11 mouse cellular contexts compared by ENCODE assay signal in the genomic region with DNA sequence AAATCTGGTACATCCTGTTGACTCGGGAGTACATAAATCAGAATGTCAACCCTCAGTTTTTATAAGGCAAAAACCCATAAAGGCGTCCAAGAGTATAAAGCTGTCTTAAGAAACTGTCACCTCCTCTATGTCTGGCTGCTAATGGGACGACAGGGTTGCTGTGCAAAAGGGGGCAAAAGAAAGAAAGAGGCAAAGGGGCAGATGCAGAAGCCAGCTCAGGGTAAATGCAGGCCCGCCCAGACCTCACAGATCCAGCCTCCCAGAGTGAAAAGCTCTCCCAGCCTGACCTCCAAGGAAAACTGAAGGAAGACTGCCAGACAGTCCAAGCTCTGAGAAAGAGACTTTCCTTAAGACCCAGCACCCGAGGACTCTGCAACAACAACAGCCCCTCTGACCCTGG.
DNase-seq lines count a peak whose midpoint lies in the region; ATAC-seq lines count a peak whose summit lies in the region.
"Had no signal": no experiment of that assay in that cellular context is flagged by ENCODE, and none has a peak within 500 bp of the region (broad histone marks: within the 10 kb centered on the region; RNA-seq: fewer than 3 reads in every experiment).

No protein-coding gene starts in this region.

- no peak overlapping the region for H3K4me3 ChIP-seq in forebrain, embryonic 10.5 days
- no peak overlapping the region for H3K4me3 ChIP-seq in forebrain, embryonic 11.5 days (ENCODE audit: low read depth, low read length)
- H3K4me3 ChIP-seq in midbrain, embryonic 10.5 days: no peak overlapping the region
- H3K4me3 ChIP-seq in midbrain, embryonic 15.5 days: no peak overlapping the region
- no peak overlapping the region for H3K4me3 ChIP-seq in stomach, embryonic 14.5 days (ENCODE audit: low read depth, low read length)
- H3K4me3 ChIP-seq: heart, embryonic 12.5 days had no signal

- no peak for ATAC-seq in forebrain, embryonic 11.5 days (replicated peaks; ENCODE audit: low FRiP score)
- no peak for ATAC-seq in midbrain, embryonic 15.5 days (replicated peaks)
- ATAC-seq in stomach, embryonic 14.5 days (ENCODE audit: insufficient number of reproducible peaks, insufficient read depth, low FRiP score, low read depth): no peak

- intact Hi-C loops in left cerebral cortex, postnatal 4 days (cut with DNase I): no loop called here

- no peaks in the 10 kb centered on the region; the same call in 1 of the 2 replicates for H3K9me3 ChIP-seq in forebrain, embryonic 10.5 days
- no peaks in the 10 kb centered on the region for H3K9me3 ChIP-seq in forebrain, embryonic 11.5 days (ENCODE audit: control insufficient read depth, low read length)
- H3K9me3 ChIP-seq in midbrain, embryonic 10.5 days (replicated peaks): no peaks in the 10 kb centered on the region
- no peaks in the 10 kb centered on the region for H3K9me3 ChIP-seq in midbrain, embryonic 15.5 days
- no peaks in the 10 kb centered on the region for H3K9me3 ChIP-seq in stomach, embryonic 14.5 days (ENCODE audit: control insufficient read depth, low read depth, low read length)
- H3K9me3 ChIP-seq: heart, embryonic 12.5 days had no signal

- WGBS in forebrain, embryonic 10.5 days: 59% methylated on average over 5 of the region's 5 CpGs
- WGBS in forebrain, embryonic 11.5 days: 47% methylated on average over 5 of the region's 5 CpGs
- 58% methylated on average over 5 of the region's 5 CpGs for WGBS in midbrain, embryonic 10.5 days
- WGBS in midbrain, embryonic 15.5 days: 32% methylated on average over 5 of the region's 5 CpGs
- 33% methylated on average over 5 of the region's 5 CpGs for WGBS in stomach, embryonic 14.5 days

- H3K4me1 ChIP-seq in forebrain, embryonic 10.5 days: peaks cover 79% of the 10 kb centered on the region
- peaks cover 13% of the 10 kb centered on the region for H3K4me1 ChIP-seq in forebrain, embryonic 11.5 days (replicated peaks; ENCODE audit: control insufficient read depth, insufficient read depth, low read length)
- H3K4me1 ChIP-seq in midbrain, embryonic 10.5 days: peaks cover 60% of the 10 kb centered on the region
- H3K4me1 ChIP-seq in midbrain, embryonic 15.5 days: peaks cover 36% of the 10 kb centered on the region
- peaks cover 11% of the 10 kb centered on the region; the same call in 1 of the 2 replicates for H3K4me1 ChIP-seq in stomach, embryonic 14.5 days (ENCODE audit: control insufficient read depth, insufficient read depth, low read length)

- no peak overlapping the region for H3K9ac ChIP-seq in forebrain, embryonic 11.5 days (ENCODE audit: low read length)
- H3K9ac ChIP-seq in midbrain, embryonic 15.5 days: no peak overlapping the region
- no peak overlapping the region for H3K9ac ChIP-seq in stomach, embryonic 14.5 days (replicated peaks; ENCODE audit: low read depth, low read length)
- H3K9ac ChIP-seq: heart, embryonic 12.5 days had no signal

- no peak for DNase-seq in forebrain, embryonic 10.5 days (ENCODE audit: extremely low spot score, low spot score)
- no peak for DNase-seq in forebrain, embryonic 11.5 days (ENCODE audit: low spot score)
- no peak for DNase-seq in midbrain, embryonic 10.5 days (ENCODE audit: low spot score)
- DNase-seq in kidney, postnatal 10 days: peak; percentile 37
- DNase-seq in left cerebral cortex, postnatal 4 days: no peak
- no peak for DNase-seq in c-Kit-positive CD71-positive TER-119-positive erythroid progenitor cells, embryonic 14.5 days (ENCODE audit: low spot score)
- DNase-seq: adrenal gland, adult 8-10 months; cerebellum, postnatal 25 days had no signal

- H3K4me2 ChIP-seq in forebrain, embryonic 11.5 days (ENCODE audit: low read depth, low read length, severe bottlenecking): no peak overlapping the region
- H3K4me2 ChIP-seq in midbrain, embryonic 15.5 days: no peak overlapping the region
- H3K4me2 ChIP-seq in stomach, embryonic 14.5 days (replicated peaks; ENCODE audit: low read depth, low read length): no peak overlapping the region
- H3K4me2 ChIP-seq: heart, embryonic 12.5 days had no signal

- H3K27ac ChIP-seq in forebrain, embryonic 10.5 days: 0 out of 2 replicates have a peak overlapping the region, but pooled peaks have one; percentile 40
- H3K27ac ChIP-seq in forebrain, embryonic 11.5 days (ENCODE audit: low read depth, low read length): no peak overlapping the region
- H3K27ac ChIP-seq in midbrain, embryonic 10.5 days (replicated peaks): peak overlapping the region; percentile 59
- no peak overlapping the region for H3K27ac ChIP-seq in midbrain, embryonic 15.5 days
- peak overlapping the region; percentile 69 for H3K27ac ChIP-seq in stomach, embryonic 14.5 days (ENCODE audit: low read length)

- H3K36me3 ChIP-seq in forebrain, embryonic 10.5 days (replicated peaks): peaks cover 38% of the 10 kb centered on the region
- H3K36me3 ChIP-seq in forebrain, embryonic 11.5 days (ENCODE audit: control insufficient read depth, insufficient read depth, low read length): no peaks in the 10 kb centered on the region; the same call in 1 of the 2 replicates
- H3K36me3 ChIP-seq in midbrain, embryonic 10.5 days: peaks cover 34% of the 10 kb centered on the region
- H3K36me3 ChIP-seq in midbrain, embryonic 15.5 days (replicated peaks): no peaks in the 10 kb centered on the region
- no peaks in the 10 kb centered on the region for H3K36me3 ChIP-seq in stomach, embryonic 14.5 days (ENCODE audit: control insufficient read depth, insufficient read depth, low read length)
- H3K36me3 ChIP-seq: heart, embryonic 12.5 days had no signal

- no peaks in the 10 kb centered on the region for H3K27me3 ChIP-seq in forebrain, embryonic 10.5 days (ENCODE audit: poor library complexity, severe bottlenecking)
- H3K27me3 ChIP-seq in forebrain, embryonic 11.5 days (ENCODE audit: control insufficient read depth, insufficient read depth, low read length): no peaks in the 10 kb centered on the region
- no peaks in the 10 kb centered on the region for H3K27me3 ChIP-seq in midbrain, embryonic 10.5 days (ENCODE audit: low read depth, poor library complexity, severe bottlenecking)
- no peaks in the 10 kb centered on the region for H3K27me3 ChIP-seq in midbrain, embryonic 15.5 days (replicated peaks)
- H3K27me3 ChIP-seq in stomach, embryonic 14.5 days (ENCODE audit: control insufficient read depth, insufficient read depth, low read length): no peaks in the 10 kb centered on the region
- H3K27me3 ChIP-seq: heart, embryonic 12.5 days had no signal

Comparison
In these comparisons a context has a peak if more than half of its experiments do, and no peak if none do; other contexts are left out.
1. H3K27ac ChIP-seq: peak in forebrain, embryonic 10.5 days (single experiment), midbrain, embryonic 10.5 days (single experiment) and stomach, embryonic 14.5 days (single experiment); none in forebrain, embryonic 11.5 days (single experiment) and midbrain, embryonic 15.5 days (single experiment).